Mouse (Mus musculus): Measurements from ENCODE around the gene Adamts15. TPM values are rescaled to one million over a fixed set of nuclear protein-coding genes. Genes with fewer than 3 reads are reported as not detected.

The Adamts15 gene
- polyA plus RNA-seq, 1 experiment from 2014 or later = 3.0 TPM

- no peak for DNase-seq (ENCODE audit: low spot score)
- Histone ChIP-seq H3K4me1 (replicated peaks; ENCODE audit: control insufficient read depth, insufficient read depth, low read length) (no peaks in the 10 kb centered on the region), H3K27me3 (replicated peaks; ENCODE audit: control insufficient read depth, insufficient read depth, low read length) (peaks cover 8% of the 10 kb centered on the region), H3K4me2 (no peak overlapping the region), H3K36me3 (ENCODE audit: control insufficient read depth, insufficient read depth, low read length) (no peaks in the 10 kb centered on the region), H3K9ac (ENCODE audit: low read depth, low read length) (no peak overlapping the region), H3K4me3 (ENCODE audit: low read depth, low read length) (no peak overlapping the region), H3K9me3 (ENCODE audit: control insufficient read depth, low read length) (no peaks in the 10 kb centered on the region), H3K27ac (ENCODE audit: low read depth, low read length) (no peak overlapping the region)
- ATAC-seq (replicated peaks; ENCODE audit: low FRiP score) = no peak
- WGBS = 64% methylated on average over 6 of the region's 6 CpGs
Measured at GRCm38 (mm10) chr9:30916266-30916968, 5.8 kb downstream of the Adamts15 start.

DNA sequence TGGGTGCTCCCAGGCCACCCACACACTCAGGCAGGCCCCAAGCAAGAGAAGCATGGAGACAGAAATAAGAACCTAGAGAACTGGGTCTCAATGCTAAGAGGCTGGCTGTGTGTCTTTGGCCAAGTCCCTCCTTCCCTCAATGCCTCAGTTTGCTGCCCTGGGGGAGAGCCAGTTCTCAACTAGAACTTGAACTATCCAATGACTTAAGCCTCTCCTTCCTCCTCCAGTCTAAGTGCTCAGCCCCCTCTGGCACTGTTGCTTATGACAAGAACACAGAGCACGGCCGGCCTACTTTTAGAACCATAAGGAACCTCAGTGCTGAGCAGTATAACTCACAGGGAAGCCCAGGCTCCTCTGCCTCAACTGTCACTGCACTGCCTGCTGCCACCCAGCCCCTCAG lies 8.0 kb downstream of the Adamts15 start:
- 75% methylated on average over 2 of the region's 2 CpGs for WGBS
- no peak overlapping the region for H3K4me3 ChIP-seq (ENCODE audit: low read depth, low read length)
- no peak overlapping the region for H3K4me2 ChIP-seq
- ATAC-seq (replicated peaks; ENCODE audit: low FRiP score) (no peak), DNase-seq (ENCODE audit: low spot score) (no peak)
- no peaks in the 10 kb centered on the region for H3K27me3 ChIP-seq (replicated peaks; ENCODE audit: control insufficient read depth, insufficient read depth, low read length)
- H3K27ac ChIP-seq (ENCODE audit: low read depth, low read length) = no peak overlapping the region
- H3K9ac ChIP-seq (ENCODE audit: low read depth, low read length) = no peak overlapping the region
- no peaks in the 10 kb centered on the region for H3K9me3 ChIP-seq (ENCODE audit: control insufficient read depth, low read length)
- H3K36me3 ChIP-seq (ENCODE audit: control insufficient read depth, insufficient read depth, low read length) = no peaks in the 10 kb centered on the region
- H3K4me1 ChIP-seq (replicated peaks; ENCODE audit: control insufficient read depth, insufficient read depth, low read length) = no peaks in the 10 kb centered on the region

GRCm38 (mm10) chr9:30913429-30913828 lies 8.8 kb downstream of the Adamts15 start:
- ATAC-seq (replicated peaks; ENCODE audit: low FRiP score) (no peak), DNase-seq (ENCODE audit: low spot score) (no peak)
- Histone ChIP-seq H3K4me1 (replicated peaks; ENCODE audit: control insufficient read depth, insufficient read depth, low read length) (no peaks in the 10 kb centered on the region), H3K4me2 (no peak overlapping the region), H3K36me3 (ENCODE audit: control insufficient read depth, insufficient read depth, low read length) (no peaks in the 10 kb centered on the region), H3K4me3 (ENCODE audit: low read depth, low read length) (no peak overlapping the region), H3K27ac (ENCODE audit: low read depth, low read length) (no peak overlapping the region), H3K9ac (ENCODE audit: low read depth, low read length) (no peak overlapping the region), H3K27me3 (replicated peaks; ENCODE audit: control insufficient read depth, insufficient read depth, low read length) (no peaks in the 10 kb centered on the region), H3K9me3 (ENCODE audit: control insufficient read depth, low read length) (no peaks in the 10 kb centered on the region)
- WGBS = 45% methylated on average over 3 of the region's 3 CpGs

GRCm38 (mm10) chr9:30912161-30912560 lies 10.1 kb downstream of the Adamts15 start:
- H3K27ac ChIP-seq (ENCODE audit: low read depth, low read length) = no peak overlapping the region
- no peak for DNase-seq (ENCODE audit: low spot score)
- no peak overlapping the region for H3K4me3 ChIP-seq (ENCODE audit: low read depth, low read length)
- no peaks in the 10 kb centered on the region for H3K4me1 ChIP-seq (replicated peaks; ENCODE audit: control insufficient read depth, insufficient read depth, low read length)
- ATAC-seq (replicated peaks; ENCODE audit: low FRiP score) = no peak
- no peaks in the 10 kb centered on the region for H3K27me3 ChIP-seq (replicated peaks; ENCODE audit: control insufficient read depth, insufficient read depth, low read length)
- WGBS = 63% methylated on average over 3 of the region's 3 CpGs
- no peaks in the 10 kb centered on the region for H3K9me3 ChIP-seq (ENCODE audit: control insufficient read depth, low read length)
- H3K4me2 ChIP-seq = no peak overlapping the region
- no peaks in the 10 kb centered on the region for H3K36me3 ChIP-seq (ENCODE audit: control insufficient read depth, insufficient read depth, low read length)
- no peak overlapping the region for H3K9ac ChIP-seq (ENCODE audit: low read depth, low read length)

GRCm38 (mm10) chr9:30910491-30910890 lies 11.8 kb downstream of the Adamts15 start:
- no peak overlapping the region for H3K4me2 ChIP-seq
- 75% methylated on average over 5 of the region's 5 CpGs for WGBS
- ATAC-seq (replicated peaks; ENCODE audit: low FRiP score) = no peak
- H3K36me3 ChIP-seq (ENCODE audit: control insufficient read depth, insufficient read depth, low read length) = no peaks in the 10 kb centered on the region
- H3K4me1 ChIP-seq (replicated peaks; ENCODE audit: control insufficient read depth, insufficient read depth, low read length) = no peaks in the 10 kb centered on the region
- no peak overlapping the region for H3K9ac ChIP-seq (ENCODE audit: low read depth, low read length)
- no peaks in the 10 kb centered on the region for H3K27me3 ChIP-seq (replicated peaks; ENCODE audit: control insufficient read depth, insufficient read depth, low read length)
- H3K9me3 ChIP-seq (ENCODE audit: control insufficient read depth, low read length) = no peaks in the 10 kb centered on the region
- H3K4me3 ChIP-seq (ENCODE audit: low read depth, low read length) = no peak overlapping the region
- no peak overlapping the region for H3K27ac ChIP-seq (ENCODE audit: low read depth, low read length)
- no peak for DNase-seq (ENCODE audit: low spot score)

DNA sequence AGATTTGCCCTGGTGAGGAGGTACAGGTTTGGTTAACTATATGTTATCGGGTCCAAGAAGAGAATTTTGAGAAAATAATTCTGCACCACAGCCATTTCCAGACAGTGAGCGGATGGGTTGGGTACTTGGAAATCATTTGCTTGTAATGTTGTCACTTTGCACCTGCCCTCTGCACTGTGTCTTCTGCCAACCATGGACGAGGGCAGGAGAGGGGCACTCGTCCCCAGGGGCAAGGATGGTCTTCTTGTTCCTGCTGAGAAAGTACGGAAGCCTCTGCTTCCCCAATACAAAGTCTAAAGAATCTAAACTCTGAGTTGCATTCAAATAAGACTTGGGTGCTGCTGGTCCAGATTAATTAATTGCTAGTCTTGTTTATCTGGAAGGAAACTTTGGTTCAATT lies 13.3 kb downstream of the Adamts15 start:
- Histone ChIP-seq H3K36me3 (ENCODE audit: control insufficient read depth, insufficient read depth, low read length) (no peaks in the 10 kb centered on the region), H3K9me3 (ENCODE audit: control insufficient read depth, low read length) (no peaks in the 10 kb centered on the region), H3K27me3 (replicated peaks; ENCODE audit: control insufficient read depth, insufficient read depth, low read length) (no peaks in the 10 kb centered on the region), H3K27ac (ENCODE audit: low read depth, low read length) (no peak overlapping the region), H3K4me2 (no peak overlapping the region), H3K4me1 (replicated peaks; ENCODE audit: control insufficient read depth, insufficient read depth, low read length) (no peaks in the 10 kb centered on the region), H3K4me3 (ENCODE audit: low read depth, low read length) (no peak overlapping the region), H3K9ac (ENCODE audit: low read depth, low read length) (no peak overlapping the region)
- ATAC-seq (replicated peaks; ENCODE audit: low FRiP score) (no peak), DNase-seq (ENCODE audit: low spot score) (no peak)
- WGBS = 76% methylated on average over 5 of the region's 5 CpGs

- no peaks in the 10 kb centered on the region for H3K27me3 ChIP-seq (replicated peaks; ENCODE audit: control insufficient read depth, insufficient read depth, low read length)
- 72% methylated on average over 5 of the region's 5 CpGs for WGBS
- H3K9me3 ChIP-seq (ENCODE audit: control insufficient read depth, low read length) = no peaks in the 10 kb centered on the region
- no peaks in the 10 kb centered on the region for H3K4me1 ChIP-seq (replicated peaks; ENCODE audit: control insufficient read depth, insufficient read depth, low read length)
- no peak overlapping the region for H3K4me3 ChIP-seq (ENCODE audit: low read depth, low read length)
- no peaks in the 10 kb centered on the region for H3K36me3 ChIP-seq (ENCODE audit: control insufficient read depth, insufficient read depth, low read length)
- ATAC-seq (replicated peaks; ENCODE audit: low FRiP score) (no peak), DNase-seq (ENCODE audit: low spot score) (no peak)
- H3K9ac ChIP-seq (ENCODE audit: low read depth, low read length) = no peak overlapping the region
- no peak overlapping the region for H3K4me2 ChIP-seq
- no peak overlapping the region for H3K27ac ChIP-seq (ENCODE audit: low read depth, low read length)
Measured at GRCm38 (mm10) chr9:30908296-30908690, 14.0 kb downstream of the Adamts15 start.

DNA sequence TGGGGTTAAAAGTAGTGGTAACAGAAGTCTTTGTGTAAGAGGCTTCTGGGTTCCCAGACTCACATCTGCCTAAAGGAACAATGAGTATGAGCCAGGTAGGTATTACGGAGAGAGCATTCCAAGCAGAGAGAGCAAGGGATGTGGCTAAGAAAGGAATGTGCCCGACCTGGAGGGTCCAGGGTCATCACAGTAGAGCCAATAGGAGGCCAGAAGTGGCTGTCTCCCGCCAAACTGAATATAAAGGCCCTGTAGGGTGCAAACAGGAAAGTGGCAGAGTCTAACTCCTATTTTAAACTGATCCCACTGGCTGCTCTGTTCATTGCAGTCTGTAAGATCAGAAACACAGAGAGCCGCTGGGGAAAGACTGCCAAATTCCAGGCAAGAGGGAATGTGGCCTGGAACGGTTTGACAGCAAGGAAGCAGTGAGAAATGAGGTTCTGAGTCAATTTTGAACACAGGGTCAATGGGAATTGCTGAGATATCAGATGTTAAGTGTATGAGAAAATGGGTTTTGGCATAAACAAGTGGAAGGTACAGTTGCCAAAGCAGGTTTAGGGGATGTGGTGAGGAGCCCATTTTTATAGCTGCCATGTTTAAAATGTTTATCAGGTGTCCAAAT lies 14.5 kb downstream of the Adamts15 start:
- Histone ChIP-seq H3K36me3 (ENCODE audit: control insufficient read depth, insufficient read depth, low read length) (no peaks in the 10 kb centered on the region), H3K27ac (ENCODE audit: low read depth, low read length) (no peak overlapping the region), H3K4me1 (replicated peaks; ENCODE audit: control insufficient read depth, insufficient read depth, low read length) (no peaks in the 10 kb centered on the region), H3K4me3 (ENCODE audit: low read depth, low read length) (no peak overlapping the region), H3K27me3 (replicated peaks; ENCODE audit: control insufficient read depth, insufficient read depth, low read length) (no peaks in the 10 kb centered on the region), H3K4me2 (no peak overlapping the region), H3K9ac (ENCODE audit: low read depth, low read length) (no peak overlapping the region), H3K9me3 (ENCODE audit: control insufficient read depth, low read length) (no peaks in the 10 kb centered on the region)
- 45% methylated on average over 5 of the region's 5 CpGs for WGBS
- ATAC-seq (replicated peaks; ENCODE audit: low FRiP score) = no peak
- no peak for DNase-seq (ENCODE audit: low spot score)

- no peak overlapping the region for H3K9ac ChIP-seq (ENCODE audit: low read depth, low read length)
- no peaks in the 10 kb centered on the region for H3K36me3 ChIP-seq (ENCODE audit: control insufficient read depth, insufficient read depth, low read length)
- no peak overlapping the region for H3K4me3 ChIP-seq (ENCODE audit: low read depth, low read length)
- ATAC-seq (replicated peaks; ENCODE audit: low FRiP score) (no peak), DNase-seq (ENCODE audit: low spot score) (no peak)
- H3K4me2 ChIP-seq = no peak overlapping the region
- H3K9me3 ChIP-seq (ENCODE audit: control insufficient read depth, low read length) = no peaks in the 10 kb centered on the region
- no peaks in the 10 kb centered on the region for H3K27me3 ChIP-seq (replicated peaks; ENCODE audit: control insufficient read depth, insufficient read depth, low read length)
- H3K4me1 ChIP-seq (replicated peaks; ENCODE audit: control insufficient read depth, insufficient read depth, low read length) = no peaks in the 10 kb centered on the region
- H3K27ac ChIP-seq (ENCODE audit: low read depth, low read length) = no peak overlapping the region
- WGBS = 68% methylated on average over 4 of the region's 4 CpGs
Measured at GRCm38 (mm10) chr9:30906426-30906825, 15.8 kb downstream of the Adamts15 start.
